Mouse (Mus musculus): ENCODE measurements around the gene Thbs2. TPM values are rescaled to one million over a fixed set of nuclear protein-coding genes. Genes with fewer than 3 reads are reported as not detected.

The Thbs2 gene
- 54.9 and 59.8 TPM in 2 replicates for polyA plus RNA-seq (2015; fragmentation: Nextera tagmentation; extraction: Ambion mirVana)

GRCm38 (mm10) chr17:14693994-14694374 is at the start of gene Thbs2:
Gene Thbs2, minus strand, starts transcription at chr17:14694235.
- Histone ChIP-seq H3K4me3 (replicated peaks; ENCODE audit: low read length) (peak within 1 kb of the TSS; percentile 55), H3K27me3 (ENCODE audit: control insufficient read depth, insufficient read depth, low read length) (no peaks in the 10 kb centered on the region), H3K4me2 (ENCODE audit: low read depth, low read length) (peak within 1 kb of the TSS; percentile 51), H3K9ac (ENCODE audit: low read length) (peak within 1 kb of the TSS; percentile 71), H3K27ac (ENCODE audit: low read length) (peak within 1 kb of the TSS; percentile 77), H3K4me1 (ENCODE audit: control insufficient read depth, insufficient read depth, low read length) (peaks cover 16% of the 10 kb centered on the region), H3K36me3 (ENCODE audit: control insufficient read depth, insufficient read depth, low read length) (0 out of 2 replicates have a peak, but pooled peaks cover 4% of the 10 kb centered on the region), H3K9me3 (replicated peaks; ENCODE audit: control insufficient read depth, low read length) (no peaks in the 10 kb centered on the region)
- 4% methylated on average over 14 of the region's 14 CpGs for WGBS
- peak; percentile 89 for ATAC-seq (ENCODE audit: insufficient read depth, low FRiP score)

- H3K36me3 ChIP-seq (ENCODE audit: control insufficient read depth, insufficient read depth, low read length), result no peaks in the 10 kb centered on the region
- H3K9ac ChIP-seq (ENCODE audit: low read length), result no peak overlapping the region
- ATAC-seq (ENCODE audit: insufficient read depth, low FRiP score), result no peak
- no peak overlapping the region for H3K4me3 ChIP-seq (replicated peaks; ENCODE audit: low read length)
- no peak overlapping the region for H3K4me2 ChIP-seq (ENCODE audit: low read depth, low read length)
- 64% methylated on average over 6 of the region's 6 CpGs for WGBS
- no peaks in the 10 kb centered on the region for H3K4me1 ChIP-seq (ENCODE audit: control insufficient read depth, insufficient read depth, low read length)
- no peak overlapping the region for H3K27ac ChIP-seq (ENCODE audit: low read length)
- H3K9me3 ChIP-seq (replicated peaks; ENCODE audit: control insufficient read depth, low read length), result no peaks in the 10 kb centered on the region
- H3K27me3 ChIP-seq (ENCODE audit: control insufficient read depth, insufficient read depth, low read length), result no peaks in the 10 kb centered on the region
Observed at GRCm38 (mm10) chr17:14735493-14736004, 41.5 kb upstream of the Thbs2 start.

GRCm38 (mm10) chr17:14734380-14734779 is 40.3 kb upstream of the Thbs2 start:
- Histone ChIP-seq H3K27ac (ENCODE audit: low read length) (no peak overlapping the region), H3K9me3 (replicated peaks; ENCODE audit: control insufficient read depth, low read length) (no peaks in the 10 kb centered on the region), H3K27me3 (ENCODE audit: control insufficient read depth, insufficient read depth, low read length) (no peaks in the 10 kb centered on the region), H3K36me3 (ENCODE audit: control insufficient read depth, insufficient read depth, low read length) (no peaks in the 10 kb centered on the region), H3K4me2 (ENCODE audit: low read depth, low read length) (no peak overlapping the region), H3K4me1 (ENCODE audit: control insufficient read depth, insufficient read depth, low read length) (no peaks in the 10 kb centered on the region), H3K9ac (ENCODE audit: low read length) (no peak overlapping the region), H3K4me3 (replicated peaks; ENCODE audit: low read length) (no peak overlapping the region)
- whole genome bisulfite sequencing, result 68% methylated on average over 4 of the region's 4 CpGs
- ATAC-seq (ENCODE audit: insufficient read depth, low FRiP score), result no peak

- Histone ChIP-seq H3K36me3 (ENCODE audit: control insufficient read depth, insufficient read depth, low read length) (no peaks in the 10 kb centered on the region), H3K9ac (ENCODE audit: low read length) (no peak overlapping the region), H3K4me2 (ENCODE audit: low read depth, low read length) (no peak overlapping the region), H3K27ac (ENCODE audit: low read length) (no peak overlapping the region), H3K9me3 (replicated peaks; ENCODE audit: control insufficient read depth, low read length) (no peaks in the 10 kb centered on the region), H3K4me1 (ENCODE audit: control insufficient read depth, insufficient read depth, low read length) (no peaks in the 10 kb centered on the region), H3K4me3 (replicated peaks; ENCODE audit: low read length) (no peak overlapping the region), H3K27me3 (ENCODE audit: control insufficient read depth, insufficient read depth, low read length) (no peaks in the 10 kb centered on the region)
- ATAC-seq (ENCODE audit: insufficient read depth, low FRiP score), result no peak
- 61% methylated on average over 10 of the region's 10 CpGs for WGBS
Observed at GRCm38 (mm10) chr17:14733941-14734340, 39.9 kb upstream of the Thbs2 start.

- Histone ChIP-seq H3K9ac (ENCODE audit: low read length) (no peak overlapping the region), H3K4me2 (ENCODE audit: low read depth, low read length) (no peak overlapping the region), H3K4me1 (ENCODE audit: control insufficient read depth, insufficient read depth, low read length) (no peaks in the 10 kb centered on the region), H3K27me3 (ENCODE audit: control insufficient read depth, insufficient read depth, low read length) (no peaks in the 10 kb centered on the region), H3K36me3 (ENCODE audit: control insufficient read depth, insufficient read depth, low read length) (no peaks in the 10 kb centered on the region), H3K9me3 (replicated peaks; ENCODE audit: control insufficient read depth, low read length) (no peaks in the 10 kb centered on the region), H3K4me3 (replicated peaks; ENCODE audit: low read length) (no peak overlapping the region), H3K27ac (ENCODE audit: low read length) (no peak overlapping the region)
- ATAC-seq (ENCODE audit: insufficient read depth, low FRiP score), result no peak
- WGBS, result 89% methylated on average over 1 of the region's 1 CpGs
Observed at GRCm38 (mm10) chr17:14733027-14733426, 39.0 kb upstream of the Thbs2 start.

DNA sequence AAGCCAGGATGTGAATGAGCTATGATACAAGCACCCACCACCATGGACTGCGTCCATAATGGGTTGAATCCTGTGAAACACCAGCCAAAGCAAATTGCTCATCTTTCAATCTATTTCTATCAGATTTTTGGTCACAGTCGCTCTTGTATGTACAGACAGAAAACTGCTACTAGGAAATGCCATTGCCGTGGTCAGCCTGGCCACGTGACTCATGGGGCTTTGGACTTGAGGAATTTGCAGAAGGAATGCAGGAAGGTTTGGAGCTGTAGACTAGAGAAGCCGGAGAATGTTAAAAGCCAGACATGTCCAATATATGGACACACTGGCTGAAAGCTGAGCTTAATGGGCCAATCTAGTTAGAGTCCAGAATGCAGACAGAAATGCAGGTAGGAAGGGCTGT is 36.6 kb upstream of the Thbs2 start:
- ATAC-seq (ENCODE audit: insufficient read depth, low FRiP score), result no peak
- Histone ChIP-seq H3K27me3 (ENCODE audit: control insufficient read depth, insufficient read depth, low read length) (no peaks in the 10 kb centered on the region), H3K4me3 (replicated peaks; ENCODE audit: low read length) (no peak overlapping the region), H3K4me1 (ENCODE audit: control insufficient read depth, insufficient read depth, low read length) (no peaks in the 10 kb centered on the region), H3K9me3 (replicated peaks; ENCODE audit: control insufficient read depth, low read length) (no peaks in the 10 kb centered on the region), H3K27ac (ENCODE audit: low read length) (no peak overlapping the region), H3K4me2 (ENCODE audit: low read depth, low read length) (no peak overlapping the region), H3K9ac (ENCODE audit: low read length) (no peak overlapping the region), H3K36me3 (ENCODE audit: control insufficient read depth, insufficient read depth, low read length) (no peaks in the 10 kb centered on the region)
- WGBS, result 55% methylated on average over 5 of the region's 5 CpGs

DNA sequence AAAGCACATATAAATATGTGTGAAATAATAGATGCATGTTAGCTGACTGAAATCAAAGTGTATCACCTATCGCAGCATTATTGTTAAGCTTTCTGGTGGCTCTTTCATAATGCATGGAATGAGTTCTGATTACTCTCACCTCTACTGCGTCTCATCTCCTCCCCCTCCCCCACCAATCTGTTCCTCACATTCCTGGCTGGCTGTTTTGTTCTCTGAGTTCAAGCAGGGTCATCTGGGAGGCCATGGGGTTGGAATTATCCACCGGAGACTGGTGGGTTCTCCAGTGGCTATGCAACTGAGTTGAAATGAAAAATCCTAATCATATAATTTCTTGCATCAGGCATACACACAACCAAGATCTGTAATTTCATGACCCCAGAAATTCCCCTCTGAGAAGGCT is 33.4 kb upstream of the Thbs2 start:
- Histone ChIP-seq H3K4me3 (replicated peaks; ENCODE audit: low read length) (no peak overlapping the region), H3K27me3 (ENCODE audit: control insufficient read depth, insufficient read depth, low read length) (no peaks in the 10 kb centered on the region), H3K36me3 (ENCODE audit: control insufficient read depth, insufficient read depth, low read length) (no peaks in the 10 kb centered on the region), H3K9ac (ENCODE audit: low read length) (no peak overlapping the region), H3K9me3 (replicated peaks; ENCODE audit: control insufficient read depth, low read length) (no peaks in the 10 kb centered on the region), H3K27ac (ENCODE audit: low read length) (no peak overlapping the region), H3K4me2 (ENCODE audit: low read depth, low read length) (no peak overlapping the region), H3K4me1 (ENCODE audit: control insufficient read depth, insufficient read depth, low read length) (no peaks in the 10 kb centered on the region)
- WGBS, result 34% methylated on average over 3 of the region's 3 CpGs
- no peak for ATAC-seq (ENCODE audit: insufficient read depth, low FRiP score)

GRCm38 (mm10) chr17:14724786-14725185 is 30.8 kb upstream of the Thbs2 start:
- H3K27me3 ChIP-seq (ENCODE audit: control insufficient read depth, insufficient read depth, low read length), result no peaks in the 10 kb centered on the region
- ATAC-seq (ENCODE audit: insufficient read depth, low FRiP score), result no peak
- H3K9me3 ChIP-seq (replicated peaks; ENCODE audit: control insufficient read depth, low read length), result no peaks in the 10 kb centered on the region
- H3K4me1 ChIP-seq (ENCODE audit: control insufficient read depth, insufficient read depth, low read length), result no peaks in the 10 kb centered on the region
- 24% methylated on average over 2 of the region's 2 CpGs for WGBS
- no peak overlapping the region for H3K27ac ChIP-seq (ENCODE audit: low read length)
- no peak overlapping the region for H3K9ac ChIP-seq (ENCODE audit: low read length)
- H3K4me2 ChIP-seq (ENCODE audit: low read depth, low read length), result no peak overlapping the region
- no peaks in the 10 kb centered on the region for H3K36me3 ChIP-seq (ENCODE audit: control insufficient read depth, insufficient read depth, low read length)
- H3K4me3 ChIP-seq (replicated peaks; ENCODE audit: low read length), result no peak overlapping the region

- H3K4me1 ChIP-seq (ENCODE audit: control insufficient read depth, insufficient read depth, low read length), result no peaks in the 10 kb centered on the region
- no peak for ATAC-seq (ENCODE audit: insufficient read depth, low FRiP score)
- H3K27ac ChIP-seq (ENCODE audit: low read length), result peak overlapping the region; percentile 60; the same call in 1 of the 2 replicates
- no peaks in the 10 kb centered on the region for H3K36me3 ChIP-seq (ENCODE audit: control insufficient read depth, insufficient read depth, low read length)
- no peak overlapping the region for H3K9ac ChIP-seq (ENCODE audit: low read length)
- no peak overlapping the region for H3K4me3 ChIP-seq (replicated peaks; ENCODE audit: low read length)
- no peaks in the 10 kb centered on the region for H3K27me3 ChIP-seq (ENCODE audit: control insufficient read depth, insufficient read depth, low read length)
- no peaks in the 10 kb centered on the region for H3K9me3 ChIP-seq (replicated peaks; ENCODE audit: control insufficient read depth, low read length)
- no peak overlapping the region for H3K4me2 ChIP-seq (ENCODE audit: low read depth, low read length)
- 43% methylated on average over 4 of the region's 4 CpGs for WGBS
Observed at GRCm38 (mm10) chr17:14721325-14721724, 27.3 kb upstream of the Thbs2 start.
